Mouse (Mus musculus) lung, embryonic 15.5 days (tissue): ENCODE data around the gene Nfs1. TPM values are rescaled to one million over a fixed set of nuclear protein-coding genes. Genes with fewer than 3 reads are reported as not detected.
"Not testable (repeated sequence)": the region's sequence is repeated elsewhere in the genome, so short reads cannot be mapped to it uniquely, and the experiment has no call there.

Experiments
- ATAC-seq: fragments of 200-750 bp; cut with Nextera tagmentation; 2 replicates; pipeline ENCODE4 v1.8.0; 2017; ENCODE audit warnings: moderate number of reproducible peaks, borderline replicate concordance; ENCODE audit not compliant: low FRiP score, low TSS enrichment; ENCODE audit errors: extremely low read depth
- H3K27ac ChIP-seq: fragments of 300-500 bp; sonication (generic); 2 replicates; pipeline ENCODE4 v1.5.1; 2015; ENCODE audit warnings: moderate library complexity, mild to moderate bottlenecking, inconsistent platforms
- H3K27me3 ChIP-seq: fragments of 300-500 bp; sonication (generic); 2 replicates; pipeline ENCODE4 v1.6.1; 2015; ENCODE audit warnings: inconsistent platforms
- H3K36me3 ChIP-seq: fragments of 300-500 bp; sonication (generic); 2 replicates; pipeline ENCODE4 v1.6.1; 2015; ENCODE audit warnings: inconsistent platforms
- H3K4me1 ChIP-seq: fragments of 300-500 bp; sonication (generic); 2 replicates; pipeline ENCODE4 v1.6.1; 2015; ENCODE audit warnings: inconsistent platforms
- H3K4me2 ChIP-seq: fragments of 300-500 bp; sonication (generic); 2 replicates; pipeline ENCODE4 v1.6.1; 2015; ENCODE audit warnings: inconsistent platforms, mild to moderate bottlenecking, moderate library complexity
- H3K4me3 ChIP-seq: fragments of 300-500 bp; sonication (generic); 2 replicates; pipeline ENCODE4 v1.5.1; 2015; ENCODE audit warnings: mild to moderate bottlenecking, inconsistent platforms
- H3K9ac ChIP-seq: fragments of 300-500 bp; sonication (generic); 2 replicates; pipeline ENCODE4 v1.6.1; 2015; ENCODE audit warnings: inconsistent platforms
- H3K9me3 ChIP-seq: fragments of 300-500 bp; sonication (generic); 2 replicates; pipeline ENCODE4 v1.6.1; 2016; ENCODE audit warnings: inconsistent platforms
- WGBS: fragments of 180-500 bp; shearing (Covaris S2); methylation state at CpG from one replicate; pipeline ENCODE4 v1.1.7; 2015; 5-methylcytosine and 5-hydroxymethylcytosine counted together
- polyA plus RNA-seq: library from polyadenylated mRNA; unstranded; fragments of >200 nt; fragmentation: Nextera tagmentation; extraction: Ambion mirVana; gene quantifications from 2 replicates; pipeline ENCODE4 v1.2.1, GENCODE M21; 2015

Gene Nfs1
- 42.5 TPM in 2 replicates for polyA plus RNA-seq

DNA sequence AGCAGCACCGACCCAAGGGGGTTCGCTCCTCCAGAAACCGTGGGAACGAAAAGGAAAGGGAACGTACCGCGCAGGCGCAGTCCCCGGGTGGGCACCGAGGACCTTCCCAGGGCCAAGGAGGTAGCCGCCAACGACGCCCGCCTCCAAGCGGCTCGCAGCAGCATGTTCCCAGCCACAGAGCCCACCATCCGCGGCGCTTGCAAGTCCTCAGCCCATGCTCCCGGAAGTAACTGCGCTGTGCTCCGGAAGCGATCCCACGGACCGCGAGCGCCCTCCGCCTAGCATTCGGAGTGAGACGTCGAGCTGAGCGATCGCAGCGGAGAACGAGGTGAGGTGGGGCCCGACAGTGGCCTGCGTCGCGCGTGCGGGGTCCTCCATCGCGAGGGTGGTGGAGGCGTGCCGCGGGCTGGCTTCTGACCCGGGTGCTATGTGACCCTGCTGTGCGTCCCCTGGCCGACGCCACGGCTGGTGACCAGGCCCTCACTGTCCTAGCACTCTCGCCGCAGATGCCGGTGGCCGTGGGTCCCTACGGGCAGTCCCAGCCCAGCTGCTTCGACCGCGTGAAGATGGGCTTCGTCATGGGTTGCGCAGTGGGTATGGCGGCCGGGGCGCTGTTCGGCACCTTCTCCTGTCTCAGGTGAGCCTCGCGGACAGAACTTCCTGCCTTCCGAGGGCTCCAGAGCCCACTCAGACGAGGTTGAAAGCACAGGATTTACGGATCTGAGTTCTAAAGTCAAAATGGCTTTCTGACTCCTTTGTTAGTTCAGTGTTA lies at the start of gene Nfs1, which contains the start of gene Romo1:
Gene Nfs1, minus strand, starts transcription at position 234 of the 772 bp plus-strand sequence.
Gene Romo1, plus strand, starts transcription at position 87 of the 772 bp plus-strand sequence.
- 1% methylated on average over 70 of the region's 70 CpGs for WGBS
- Histone ChIP-seq H3K36me3 (peaks cover 28% of the 10 kb centered on the region), H3K4me2 (peak within 1 kb of the TSS; percentile 83), H3K4me3 (peak within 1 kb of the TSS; percentile 91), H3K27ac (peak within 1 kb of the TSS; percentile 95), H3K27me3 (no peaks in the 10 kb centered on the region), H3K4me1 (peaks cover 13% of the 10 kb centered on the region), H3K9me3 (no peaks in the 10 kb centered on the region), H3K9ac (peak within 1 kb of the TSS; percentile 94)
- peak; percentile 97 for ATAC-seq

DNA sequence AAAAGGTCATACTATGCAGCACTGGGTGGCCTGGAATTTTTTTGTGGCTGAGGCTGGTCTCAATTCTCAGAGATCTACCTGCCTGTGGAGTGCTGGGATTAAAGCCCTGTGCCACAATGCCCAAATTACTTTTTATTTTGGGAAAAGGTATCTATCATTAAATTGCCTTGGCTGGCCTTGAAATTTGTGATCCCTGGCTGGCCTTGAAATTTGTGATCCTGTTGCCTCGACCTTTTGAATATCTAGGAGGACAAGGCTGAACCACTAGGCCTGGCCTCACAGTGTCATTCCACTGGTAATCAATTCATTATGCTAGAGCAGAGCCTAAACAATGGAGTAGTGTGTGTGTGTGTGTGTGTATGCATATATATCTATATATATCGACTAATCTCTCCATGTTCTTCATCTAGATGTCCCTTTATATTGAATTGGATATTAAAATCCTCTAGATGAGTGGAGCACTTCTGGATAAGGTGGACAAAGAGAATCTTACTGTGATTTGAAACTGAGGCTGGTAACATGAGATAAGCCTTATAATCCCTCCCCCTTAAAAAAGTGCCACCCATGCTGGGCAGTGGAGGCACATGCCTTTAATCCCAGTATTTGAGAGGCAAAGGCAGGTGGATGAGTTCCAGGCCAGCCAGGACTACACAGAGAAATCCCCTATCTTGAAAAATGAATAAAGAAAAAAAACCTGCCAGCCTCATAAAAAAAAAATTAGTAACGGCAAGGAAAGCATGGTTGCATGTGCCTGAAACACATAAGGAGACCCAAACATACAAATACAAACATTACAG lies 49.3 kb upstream of the Nfs1 start:
- no peak overlapping the region for H3K4me3 ChIP-seq
- H3K36me3 ChIP-seq, result no peaks in the 10 kb centered on the region
- no peaks in the 10 kb centered on the region for H3K9me3 ChIP-seq
- 69% methylated on average over 3 of the region's 3 CpGs for WGBS
- no peak for ATAC-seq
- H3K9ac ChIP-seq, result no peak overlapping the region
- no peak overlapping the region for H3K4me2 ChIP-seq
- no peaks in the 10 kb centered on the region for H3K27me3 ChIP-seq
- no peak overlapping the region for H3K27ac ChIP-seq
- peaks cover 14% of the 10 kb centered on the region for H3K4me1 ChIP-seq

DNA sequence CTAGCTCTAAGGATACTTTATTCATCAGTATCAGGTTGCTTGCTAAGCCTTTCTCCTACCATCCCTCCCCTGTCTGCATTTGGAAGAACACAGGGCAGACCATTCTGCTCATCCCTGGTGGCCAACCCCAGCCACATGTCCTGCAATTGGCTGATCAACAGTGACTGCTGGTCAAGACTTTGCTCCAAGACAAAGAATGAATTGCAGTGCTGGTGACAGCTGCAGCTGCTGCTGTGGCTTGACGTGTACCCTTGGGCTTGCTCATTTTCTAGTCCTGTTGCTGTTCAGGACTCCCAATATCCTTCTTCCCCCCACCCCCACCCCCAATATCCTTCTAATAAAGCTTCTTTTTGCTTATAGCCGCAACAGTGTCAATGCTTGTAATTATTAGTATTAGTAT lies 48.1 kb upstream of the Nfs1 start:
- 76% methylated on average over 2 of the region's 2 CpGs for WGBS
- Histone ChIP-seq H3K36me3 (no peaks in the 10 kb centered on the region), H3K27ac (no peak overlapping the region), H3K4me2 (no peak overlapping the region), H3K9me3 (no peaks in the 10 kb centered on the region), H3K4me1 (peaks cover 5% of the 10 kb centered on the region), H3K4me3 (no peak overlapping the region), H3K9ac (no peak overlapping the region), H3K27me3 (no peaks in the 10 kb centered on the region)
- ATAC-seq, result no peak

DNA sequence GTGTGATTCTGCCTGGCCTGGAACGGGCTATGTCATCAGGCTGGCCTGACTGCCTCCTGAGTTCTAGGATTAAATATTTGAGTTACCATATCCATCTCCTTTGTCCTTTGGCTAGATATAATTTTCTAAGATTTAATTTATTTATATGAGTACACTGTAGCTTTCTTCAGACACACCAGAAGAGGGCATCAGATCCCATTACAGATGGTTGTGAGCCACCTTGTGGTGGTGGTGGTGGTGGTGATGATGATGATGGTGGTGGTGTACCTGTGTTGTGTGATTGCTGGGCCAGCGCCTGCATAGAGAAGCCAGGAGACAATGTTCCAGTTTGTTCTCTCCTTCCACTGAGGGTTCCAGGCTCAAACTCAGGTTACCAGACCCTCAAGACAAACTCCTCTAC lies 47.6 kb upstream of the Nfs1 start:
- Histone ChIP-seq H3K4me2 (no peak overlapping the region), H3K9ac (no peak overlapping the region), H3K27ac (no peak overlapping the region), H3K4me3 (no peak overlapping the region), H3K36me3 (no peaks in the 10 kb centered on the region), H3K27me3 (no peaks in the 10 kb centered on the region), H3K4me1 (peaks cover 5% of the 10 kb centered on the region), H3K9me3 (no peaks in the 10 kb centered on the region)
- 87% methylated on average over 2 of the region's 2 CpGs for WGBS
- ATAC-seq, result no peak

DNA sequence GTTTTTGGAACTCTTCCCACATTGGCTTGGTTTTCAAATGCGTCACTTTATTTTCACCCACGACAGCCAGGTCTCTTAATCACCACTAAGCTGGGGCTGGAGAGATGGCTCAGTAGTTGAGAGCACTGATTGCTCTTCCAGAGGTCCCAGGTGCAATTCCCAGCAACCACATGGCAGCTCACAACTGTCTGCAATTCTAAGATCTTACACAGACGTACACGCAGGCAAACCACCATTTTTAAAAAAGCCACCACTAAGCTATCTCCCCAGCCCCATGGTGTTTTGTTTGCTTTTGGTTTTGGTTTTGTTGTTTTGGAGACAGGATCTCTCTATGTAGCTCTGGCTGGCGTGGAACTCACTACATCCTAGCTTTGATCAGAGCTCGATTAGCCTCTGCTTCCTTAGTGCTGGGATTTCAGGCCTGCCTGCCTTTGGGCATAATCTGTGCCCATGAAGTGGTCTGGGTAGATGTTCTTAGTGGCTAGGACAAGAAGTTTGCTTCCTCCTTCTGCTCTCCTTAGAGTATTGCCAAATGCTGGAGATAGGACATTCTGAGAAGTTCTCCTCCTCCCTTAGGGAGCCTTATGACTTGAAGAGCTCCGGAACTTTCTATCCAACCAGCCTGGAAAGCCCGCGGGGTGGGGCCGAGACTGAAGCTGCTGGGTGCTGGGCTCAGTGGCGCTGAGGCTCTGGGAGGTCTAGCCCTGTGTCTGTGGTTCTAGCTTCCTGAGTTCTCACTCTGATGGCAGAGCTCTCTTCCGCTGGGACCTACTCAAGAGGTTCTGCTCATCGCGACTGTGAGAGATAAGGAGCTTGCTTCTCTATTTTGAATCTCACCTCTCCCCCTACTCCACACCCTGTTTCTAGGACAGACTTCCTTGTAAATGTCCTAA lies 46.3 kb upstream of the Nfs1 start:
- Histone ChIP-seq H3K4me2 (no peak overlapping the region), H3K4me3 (no peak overlapping the region), H3K36me3 (no peaks in the 10 kb centered on the region), H3K4me1 (no peaks in the 10 kb centered on the region), H3K27me3 (no peaks in the 10 kb centered on the region), H3K9ac (no peak overlapping the region), H3K9me3 (no peaks in the 10 kb centered on the region), H3K27ac (no peak overlapping the region)
- 70% methylated on average over 14 of the region's 14 CpGs for WGBS
- no peak; the same call in 1 of the 2 replicates for ATAC-seq

DNA sequence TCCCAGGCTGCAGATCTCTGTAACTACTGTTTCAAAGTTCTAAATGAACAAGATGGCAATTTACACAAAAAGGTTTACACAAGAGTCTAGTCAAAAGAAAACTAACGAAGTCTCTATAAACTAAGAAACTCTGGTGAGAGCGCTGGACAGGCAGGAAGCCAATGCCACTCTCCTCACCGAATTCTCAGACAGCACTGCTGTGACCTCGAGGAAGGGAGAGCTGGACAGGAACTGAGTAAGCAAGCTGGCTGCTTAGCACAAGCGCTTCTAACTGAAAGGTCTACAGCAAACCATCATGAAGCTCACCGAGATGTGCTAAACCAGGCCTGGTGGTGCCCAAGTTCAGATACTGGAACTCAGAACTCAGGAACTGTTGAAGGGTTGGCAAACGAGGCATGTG lies 45.3 kb upstream of the Nfs1 start:
- ATAC-seq, H3K27ac ChIP-seq, H3K9me3 ChIP-seq, H3K4me1 ChIP-seq, H3K4me3 ChIP-seq, H3K4me2 ChIP-seq, H3K36me3 ChIP-seq, H3K9ac ChIP-seq, H3K27me3 ChIP-seq: not testable (repeated sequence)
- 61% methylated on average over 7 of the region's 7 CpGs for WGBS

DNA sequence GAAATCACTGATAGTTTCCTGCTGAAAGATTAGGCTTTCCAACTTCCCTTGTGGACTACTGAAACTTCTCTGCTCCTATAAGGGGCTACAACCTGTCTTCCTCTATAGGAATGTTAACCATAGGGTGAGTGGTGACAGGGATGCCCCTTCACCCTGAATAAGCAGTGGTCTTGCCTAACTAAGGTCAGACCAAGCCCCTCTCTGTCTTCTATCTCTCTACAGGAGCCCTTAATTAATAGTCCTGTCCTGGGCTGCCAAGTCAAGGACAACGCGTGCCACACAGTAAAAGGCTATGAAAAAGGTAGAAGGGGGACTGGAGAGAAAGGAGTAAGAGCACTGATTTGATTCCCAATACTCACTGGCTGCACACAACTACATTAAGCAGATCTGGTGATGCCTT lies 37.6 kb upstream of the Nfs1 start:
- Histone ChIP-seq H3K9ac (no peak overlapping the region), H3K4me3 (no peak overlapping the region), H3K4me1 (peaks cover 23% of the 10 kb centered on the region), H3K27ac (no peak overlapping the region), H3K9me3 (no peaks in the 10 kb centered on the region), H3K27me3 (no peaks in the 10 kb centered on the region), H3K4me2 (no peak overlapping the region), H3K36me3 (peaks cover 17% of the 10 kb centered on the region)
- 77% methylated on average over 2 of the region's 2 CpGs for WGBS
- ATAC-seq, result no peak

DNA sequence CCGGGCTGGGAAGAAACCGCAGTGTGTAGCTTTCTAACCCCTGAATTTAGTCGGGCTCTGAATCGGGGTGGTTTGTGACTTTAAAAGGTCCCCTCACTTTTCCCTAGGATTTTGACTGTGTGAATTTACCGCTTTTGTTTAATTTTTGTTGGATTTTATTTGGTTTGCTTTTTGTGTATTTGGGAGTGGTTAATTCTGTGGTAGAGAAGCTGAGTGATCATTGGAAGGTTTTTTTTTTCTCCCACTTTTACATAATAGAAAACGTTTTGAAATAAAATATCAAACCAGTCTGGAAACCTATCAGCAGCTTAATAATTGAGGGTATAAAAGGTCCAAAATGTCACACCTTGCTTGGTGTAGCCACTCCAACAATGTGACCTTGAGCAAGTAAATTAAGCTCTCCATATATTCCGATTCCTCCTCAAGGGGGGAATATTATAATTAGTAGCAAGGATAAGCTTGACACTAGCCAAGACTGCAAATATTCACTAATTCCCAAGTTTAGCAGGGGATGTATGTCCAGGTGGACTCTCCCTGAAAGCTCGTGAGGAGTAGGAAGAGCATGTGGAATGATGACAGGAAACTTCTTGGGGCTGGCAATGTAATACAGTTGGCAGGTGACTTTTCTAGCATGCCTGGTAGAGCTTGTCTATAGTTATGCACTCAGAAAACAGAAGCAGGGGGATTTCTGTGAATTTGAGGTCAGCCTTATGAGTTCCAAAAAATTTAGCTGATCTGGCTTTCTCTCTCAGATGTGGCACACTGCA lies 37.0 kb upstream of the Nfs1 start:
- peak overlapping the region; percentile 85 for H3K27ac ChIP-seq
- no peaks in the 10 kb centered on the region for H3K9me3 ChIP-seq
- no peaks in the 10 kb centered on the region for H3K27me3 ChIP-seq
- peak overlapping the region; percentile 96 for H3K4me3 ChIP-seq
- WGBS, result 9% methylated on average over 8 of the region's 8 CpGs
- H3K36me3 ChIP-seq, result peaks cover 19% of the 10 kb centered on the region
- peak overlapping the region; percentile 70 for H3K4me2 ChIP-seq
- no peak for ATAC-seq
- peaks cover 23% of the 10 kb centered on the region for H3K4me1 ChIP-seq
- peak overlapping the region; percentile 70 for H3K9ac ChIP-seq

DNA sequence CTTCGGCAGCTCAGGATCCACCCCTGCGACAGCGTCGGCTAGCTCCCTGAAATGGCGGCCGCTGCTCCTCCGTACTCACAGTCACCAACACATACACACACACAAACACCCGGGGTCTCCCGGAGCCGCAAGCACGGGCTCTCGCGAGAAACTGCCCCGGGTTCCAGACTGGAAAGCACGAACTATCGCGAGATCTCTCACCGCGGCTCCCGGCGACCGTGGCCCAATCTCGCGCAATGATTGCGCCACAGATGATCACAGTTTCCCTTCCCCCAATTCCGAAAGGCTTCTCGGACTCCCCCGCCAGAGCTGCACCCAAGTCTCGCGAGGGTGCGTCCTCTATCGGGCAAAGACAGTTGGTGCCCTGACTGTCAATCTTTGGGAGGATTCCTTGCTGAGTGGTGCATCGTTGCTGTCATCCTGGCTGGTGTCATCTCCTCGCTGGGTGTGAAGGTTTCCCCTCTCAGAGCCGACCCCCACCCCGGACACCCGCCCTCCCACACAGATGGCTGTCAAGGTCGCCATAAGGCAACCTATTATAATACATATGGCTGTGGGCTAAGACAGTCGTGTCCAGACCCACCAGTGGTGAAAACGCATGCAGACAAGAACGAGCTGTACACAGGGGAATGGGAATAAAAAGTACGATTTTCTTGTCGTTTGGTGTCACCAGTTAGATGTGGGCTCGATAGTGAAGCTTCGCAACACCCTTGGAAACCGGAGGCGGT lies 36.3 kb upstream of the Nfs1 start, which contains the start of gene Rbm39:
Gene Rbm39, minus strand, starts transcription at position 145 of the 728 bp plus-strand sequence.
- H3K36me3 ChIP-seq, result peaks cover 24% of the 10 kb centered on the region
- H3K27ac ChIP-seq, result peak within 1 kb of the TSS; percentile 93
- peak within 1 kb of the TSS; percentile 100 for H3K9ac ChIP-seq
- H3K9me3 ChIP-seq, result no peaks in the 10 kb centered on the region
- H3K4me2 ChIP-seq, result peak within 1 kb of the TSS; percentile 71
- no peaks in the 10 kb centered on the region for H3K27me3 ChIP-seq
- H3K4me1 ChIP-seq, result peaks cover 23% of the 10 kb centered on the region
- peak within 1 kb of the TSS; percentile 96 for H3K4me3 ChIP-seq
- ATAC-seq, result peak; percentile 97
- WGBS, result 0% methylated on average over 45 of the region's 47 CpGs

DNA sequence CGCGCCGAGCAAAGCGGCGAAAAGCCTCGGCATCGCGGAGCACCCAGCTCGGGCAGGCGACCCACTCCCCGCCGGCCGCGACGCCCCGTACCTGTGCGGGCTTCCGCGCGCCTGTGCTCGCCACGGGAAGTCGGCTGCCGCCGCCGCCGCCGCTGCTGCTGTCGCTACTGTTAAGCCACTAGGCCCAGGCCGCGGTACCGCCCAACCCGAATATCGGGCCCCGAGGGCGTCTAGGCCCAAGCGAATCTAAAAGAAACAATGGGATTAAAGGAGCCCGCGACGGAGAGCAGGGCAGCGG lies 35.8 kb upstream of the Nfs1 start:
- no peaks in the 10 kb centered on the region for H3K9me3 ChIP-seq

More for the DNA sequence above, 35.8 kb upstream of the Nfs1 start:
- Histone ChIP-seq H3K4me3 (peak overlapping the region; percentile 96), H3K4me2 (no peak overlapping the region), H3K27ac (peak overlapping the region; percentile 93), H3K9ac (peak overlapping the region; percentile 100), H3K4me1 (peaks cover 23% of the 10 kb centered on the region), H3K36me3 (peaks cover 24% of the 10 kb centered on the region), H3K27me3 (no peaks in the 10 kb centered on the region)
- peak; percentile 24; the same call in 1 of the 2 replicates for ATAC-seq
- WGBS, result 0% methylated on average over 41 of the region's 41 CpGs
